Mouse (Mus musculus): ENCODE data around the gene Tcl1b1.

GRCm38 (mm10) chr12:105127607-105128006 is 31.9 kb upstream of the Tcl1b1 start:
- TF ChIP-seq CTCF (IDR thresholded peaks at IDR 0.05; ENCODE audit: low read depth, low read length) = no peak
- no peak for TF ChIP-seq GATA1 (IDR thresholded peaks at IDR 0.05; ENCODE audit: borderline replicate concordance, low read length)
- TF ChIP-seq TAL1 (conservative IDR thresholded peaks at IDR 0.05; ENCODE audit: low read depth, low read length) = no peak
- TF ChIP-seq POLR2AphosphoS5 (IDR thresholded peaks at IDR 0.05; ENCODE audit: insufficient replicate concordance, low read depth, low read length) = no peak

Data from G1E (cell line).